Mouse (Mus musculus) frontal cortex, adult 2 months (tissue): ENCODE data around the gene Maged2. TPM values are rescaled to one million over a fixed set of nuclear protein-coding genes. Genes with fewer than 3 reads are reported as not detected.
A peak's percentile ranks its signal among the peaks of the same experiment; 100 is the strongest.
"Not testable (repeated sequence)": the region's sequence is repeated elsewhere in the genome, so short reads cannot be mapped to it uniquely, and the experiment has no call there.

Experiments
- DNase-seq, 2 experiments: peaks; one replicate each; pipeline ENCODE4 v3.0.0; 2022; ENCODE audit warnings: low spot score in 1 of 2; ENCODE audit errors: extremely low spot score in 1 of 2
- polyA plus RNA-seq: library from polyadenylated mRNA; depleted of rRNA; stranded (reverse); fragments of >200 nt; gene quantifications from 2 replicates; pipeline ENCODE4 v1.2.3, GENCODE M21; 2012; rRNA removed

Maged2 gene
- 42.0 and 53.9 TPM in 2 replicates for polyA plus RNA-seq

DNA sequence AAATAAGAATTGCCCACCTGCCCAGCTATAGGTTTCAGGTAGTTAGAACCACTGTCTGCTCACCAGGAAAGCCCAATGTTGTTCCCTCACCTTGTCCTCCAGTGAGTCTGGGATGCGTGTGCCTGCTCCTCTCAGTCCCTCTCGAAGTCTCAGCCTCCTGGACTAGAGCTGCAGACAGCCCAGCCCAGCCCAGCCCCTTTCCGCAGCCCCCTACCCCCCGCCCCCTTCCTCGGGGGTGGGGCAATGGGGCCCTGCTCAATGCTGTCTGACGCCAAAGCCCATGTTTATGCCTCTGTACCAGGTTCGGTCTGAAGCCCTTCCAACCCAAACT, at the start of gene Maged2:
Maged2 (minus strand) TSS at position 207 of the 331 bp plus-strand sequence.
- DNase-seq, result no peak

DNA sequence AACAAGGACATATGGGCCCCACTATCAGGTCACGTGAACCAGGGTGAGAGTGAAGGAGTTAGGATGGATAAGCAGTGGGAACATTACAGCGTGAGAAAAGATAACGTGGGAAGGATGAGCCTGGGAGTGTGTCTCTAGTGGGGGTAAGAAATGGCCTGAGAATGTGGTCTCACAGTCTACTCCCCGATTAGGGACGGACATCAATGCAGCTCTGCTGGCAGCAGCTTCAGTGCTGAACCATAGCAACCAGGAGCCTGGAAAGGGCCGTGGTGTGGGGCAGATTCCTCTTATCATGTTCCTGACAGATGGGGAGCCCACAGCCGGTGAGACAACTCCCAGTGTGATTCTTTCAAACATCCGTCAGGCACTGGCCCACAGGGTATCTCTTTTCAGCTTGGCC, 34.1 kb upstream of the Maged2 start:
- no peak for DNase-seq

DNA sequence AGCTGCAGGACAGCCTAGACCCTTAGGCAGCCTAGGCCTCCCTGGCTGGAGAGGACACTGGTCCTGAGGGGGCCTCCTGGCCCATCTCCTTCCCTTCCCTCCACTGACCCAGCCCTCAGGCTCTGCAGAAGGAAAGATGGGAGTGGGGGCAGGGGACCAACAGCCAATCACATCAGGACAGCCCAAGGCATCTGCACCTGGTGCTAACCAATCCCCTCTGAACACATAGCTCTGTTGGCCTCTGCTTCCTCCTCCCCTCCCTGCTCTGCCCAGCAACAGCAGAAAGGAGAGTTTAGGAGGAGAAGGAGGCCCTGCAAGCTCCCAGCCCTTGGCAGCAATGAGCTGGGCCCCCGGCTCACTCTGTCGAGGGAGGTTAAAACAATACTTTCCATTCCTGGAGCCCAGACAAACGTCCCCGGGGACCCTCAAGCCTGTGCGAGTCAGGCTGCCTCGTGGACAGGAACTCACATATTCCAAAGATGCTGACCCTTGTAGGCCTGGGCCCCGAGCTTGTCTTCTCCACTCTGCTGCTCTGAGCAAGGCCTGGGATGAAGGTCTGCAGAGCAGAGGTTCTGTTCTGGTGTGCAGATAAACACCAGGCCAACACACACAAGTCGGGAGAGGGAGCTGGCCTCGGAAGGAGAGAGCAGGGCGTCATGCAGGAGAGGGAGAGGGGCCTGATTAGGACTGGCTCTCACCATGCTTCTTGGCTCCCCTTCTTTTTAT, 31.5 kb upstream of the Maged2 start:
- DNase-seq, result not testable (repeated sequence)

DNA sequence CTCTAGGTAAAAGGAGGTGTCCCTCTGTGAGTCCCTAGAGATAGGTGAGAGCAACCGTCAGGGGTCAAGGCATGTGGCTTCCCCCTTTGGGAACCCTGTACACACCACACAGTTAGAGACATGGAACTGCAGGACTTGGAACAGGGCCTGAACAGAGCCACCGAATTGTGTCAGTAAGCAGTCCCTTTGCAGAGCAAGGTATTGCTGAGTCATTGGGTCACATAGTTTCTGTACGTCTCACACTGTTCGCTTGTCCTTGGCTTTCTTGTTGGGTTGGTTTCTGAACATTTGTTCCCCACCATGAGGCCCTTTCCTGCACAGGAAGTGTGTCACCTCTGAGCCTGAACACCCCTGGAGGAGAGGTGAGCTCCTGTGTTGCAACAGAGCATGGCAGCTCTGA, 29.1 kb upstream of the Maged2 start:
- not testable (repeated sequence) for DNase-seq

DNA sequence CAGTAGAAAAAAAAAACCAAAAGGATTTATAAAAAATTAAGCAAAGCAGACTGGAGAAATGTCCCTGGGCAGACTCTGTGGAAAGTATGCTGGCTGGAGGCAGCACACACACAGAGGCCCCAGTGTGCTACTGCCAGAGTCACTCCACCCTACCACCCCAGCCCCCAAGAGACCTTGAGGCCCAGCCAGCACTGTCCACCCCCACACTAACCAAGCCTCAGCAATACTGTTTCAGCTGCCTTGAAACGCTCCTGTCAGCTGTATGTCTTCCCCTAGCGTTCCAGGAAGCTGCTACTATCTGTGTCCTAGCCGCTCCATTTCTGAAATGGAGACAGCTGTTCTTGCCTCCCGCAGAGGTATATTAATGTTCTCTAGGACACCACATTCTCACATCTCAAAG, 16.2 kb upstream of the Maged2 start:
- no peak for DNase-seq

DNA sequence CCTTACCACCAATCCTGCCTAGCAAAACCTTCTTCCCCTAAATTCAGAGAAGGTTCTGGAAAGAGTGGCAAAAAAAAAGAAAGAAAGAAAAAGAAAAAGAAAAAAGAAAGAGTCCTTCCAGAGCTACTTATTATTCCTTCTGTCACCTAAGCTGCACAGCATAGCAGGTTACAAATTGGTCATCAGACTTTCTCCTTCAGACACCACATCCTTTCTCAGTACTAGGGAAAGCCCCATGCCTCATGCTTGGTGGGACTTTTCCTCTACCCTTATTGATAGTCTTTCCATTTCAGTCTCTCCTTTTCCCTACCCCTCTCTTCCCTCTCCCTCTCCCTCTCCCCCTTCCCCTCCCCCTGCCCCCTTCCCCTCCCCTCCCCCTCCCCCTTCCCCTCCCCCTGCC, 3.1 kb upstream of the Maged2 start:
- no peak for DNase-seq

DNA sequence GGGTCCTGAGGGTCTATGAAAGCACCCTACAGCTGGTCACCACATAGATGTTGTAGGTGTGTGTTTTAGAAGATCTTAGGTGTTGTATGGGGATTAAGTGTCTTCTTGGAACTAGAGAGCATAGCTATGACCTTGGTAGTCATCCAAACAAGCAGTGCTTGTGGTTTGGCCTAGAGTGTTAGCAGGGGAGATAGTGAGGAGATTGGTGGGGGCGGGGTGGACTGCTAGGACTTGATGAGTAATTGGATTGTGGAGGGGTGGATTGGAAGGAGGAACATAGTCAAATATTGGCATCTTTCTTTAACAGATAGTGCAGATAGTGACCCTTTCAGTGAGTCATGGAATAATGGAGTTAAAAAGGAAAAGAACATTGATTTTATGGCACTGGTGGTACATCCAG, 1.5 kb upstream of the Maged2 start:
- no peak for DNase-seq

DNA sequence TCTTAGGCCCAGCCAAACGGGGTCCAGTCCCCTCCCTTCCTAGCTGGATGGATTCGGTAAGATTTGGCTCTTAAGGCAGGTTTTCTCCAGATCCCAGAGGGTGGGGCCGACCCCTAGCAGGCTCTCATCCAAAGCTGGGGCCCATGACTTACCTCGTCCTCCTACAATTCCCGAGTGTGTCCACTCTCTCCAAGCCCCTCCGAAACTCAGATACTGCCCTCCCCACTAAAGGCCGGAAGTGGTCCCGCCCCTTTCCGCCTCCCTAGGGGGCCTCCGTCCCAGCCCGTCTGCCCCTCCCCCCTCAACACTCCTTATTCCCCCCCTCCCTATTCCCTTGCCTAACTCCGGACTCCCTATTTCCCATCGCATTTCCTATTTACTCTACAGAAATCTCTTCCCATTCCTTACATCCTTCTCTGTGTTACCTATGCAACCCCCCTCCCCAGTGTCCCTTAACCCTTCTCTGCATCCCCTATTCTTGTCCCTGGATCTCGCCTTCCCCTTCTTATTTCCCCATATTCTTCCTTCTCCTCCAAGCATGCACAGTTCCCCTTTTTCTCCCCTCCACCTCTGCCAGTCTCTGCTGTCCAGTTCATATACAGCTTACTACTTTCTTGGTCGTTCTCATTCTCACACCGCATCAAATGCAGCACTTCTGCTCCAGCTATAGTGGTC, 544 bp downstream of the Maged2 start:
- peak; percentile 3 to 26 for DNase-seq

DNA sequence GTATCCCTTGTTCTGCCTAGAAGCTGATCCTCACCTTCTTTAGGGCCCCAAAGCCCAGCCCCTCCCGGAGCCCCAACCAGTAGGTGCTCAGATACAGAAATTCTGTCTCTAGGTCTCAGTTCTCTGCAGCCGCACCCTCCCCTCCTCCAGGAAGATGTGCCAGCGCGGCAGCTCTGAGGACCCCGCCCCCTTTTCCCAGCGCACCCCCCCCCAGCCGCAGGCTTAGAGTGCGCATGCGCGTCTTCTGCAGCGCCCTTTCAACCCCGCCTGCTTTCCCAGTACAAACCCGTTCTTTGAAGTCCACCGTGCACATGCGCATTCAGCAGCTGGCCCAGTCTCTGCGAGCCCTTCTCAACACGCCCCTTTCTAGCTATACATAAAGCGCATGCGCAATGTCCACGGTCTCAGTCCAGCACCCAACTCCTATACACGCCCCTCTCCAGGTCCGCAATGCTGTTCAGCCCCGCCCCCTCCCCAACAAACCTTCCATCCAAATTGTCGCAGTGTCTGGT, 1.3 kb downstream of the Maged2 start:
- peak; percentile 82 to 89 for DNase-seq

DNA sequence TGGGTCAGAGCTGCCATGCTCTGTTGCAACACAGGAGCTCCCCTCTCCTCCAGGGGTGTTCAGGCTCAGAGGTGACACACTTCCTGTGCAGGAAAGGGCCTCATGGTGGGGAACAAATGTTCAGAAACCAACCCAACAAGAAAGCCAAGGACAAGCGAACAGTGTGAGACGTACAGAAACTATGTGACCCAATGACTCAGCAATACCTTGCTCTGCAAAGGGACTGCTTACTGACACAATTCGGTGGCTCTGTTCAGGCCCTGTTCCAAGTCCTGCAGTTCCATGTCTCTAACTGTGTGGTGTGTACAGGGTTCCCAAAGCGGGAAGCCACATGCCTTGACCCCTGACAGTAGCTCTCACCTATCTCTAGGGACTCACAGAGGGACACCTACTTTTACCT, 13.2 kb downstream of the Maged2 start:
- DNase-seq, result not testable (repeated sequence)

DNA sequence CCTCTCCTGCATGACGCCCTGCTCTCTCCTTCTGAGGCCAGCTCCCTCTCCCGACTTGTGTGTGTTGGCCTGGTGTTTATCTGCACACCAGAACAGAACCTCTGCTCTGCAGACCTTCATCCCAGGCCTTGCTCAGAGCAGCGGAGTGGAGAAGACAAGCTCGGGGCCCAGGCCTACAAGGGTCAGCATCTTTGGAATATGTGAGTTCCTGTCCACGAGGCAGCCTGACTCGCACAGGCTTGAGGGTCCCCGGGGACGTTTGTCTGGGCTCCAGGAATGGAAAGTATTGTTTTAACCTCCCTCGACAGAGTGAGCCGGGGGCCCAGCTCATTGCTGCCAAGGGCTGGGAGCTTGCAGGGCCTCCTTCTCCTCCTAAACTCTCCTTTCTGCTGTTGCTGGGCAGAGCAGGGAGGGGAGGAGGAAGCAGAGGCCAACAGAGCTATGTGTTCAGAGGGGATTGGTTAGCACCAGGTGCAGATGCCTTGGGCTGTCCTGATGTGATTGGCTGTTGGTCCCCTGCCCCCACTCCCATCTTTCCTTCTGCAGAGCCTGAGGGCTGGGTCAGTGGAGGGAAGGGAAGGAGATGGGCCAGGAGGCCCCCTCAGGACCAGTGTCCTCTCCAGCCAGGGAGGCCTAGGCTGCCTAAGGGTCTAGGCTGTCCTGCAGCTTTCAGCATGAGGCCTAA, 15.5 kb downstream of the Maged2 start:
- not testable (repeated sequence) for DNase-seq

Other genes starting within 250 kb of the Maged2 start
- 1.8 and 1.9 TPM in 2 replicates for gene Pfkfb1, start 226.1 kb downstream of the Maged2 start, polyA plus RNA-seq
- gene Apex2, start 224.5 kb downstream of the Maged2 start, polyA plus RNA-seq, result 11.0 and 12.2 TPM in 2 replicates
- 83.0 and 98.1 TPM in 2 replicates for gene Tro, start 156.8 kb downstream of the Maged2 start, polyA plus RNA-seq
- 83.7 and 99.0 TPM in 2 replicates for gene Gnl3l, start 203.0 kb upstream of the Maged2 start, polyA plus RNA-seq
- 16.5 and 18.4 TPM in 2 replicates for gene Fgd1, start 231.8 kb upstream of the Maged2 start, polyA plus RNA-seq